Mouse (Mus musculus): Measurements from ENCODE around the gene Mob2. TPM values are rescaled to one million over a fixed set of nuclear protein-coding genes. Genes with fewer than 3 reads are reported as not detected.

The Mob2 gene
- 22.4 and 25.9 TPM in 2 replicates for total RNA-seq (2012; rRNA removed)
- 30.5 and 33.2 TPM in 2 replicates for total RNA-seq (2014; rRNA removed)
- polyA plus RNA-seq (2012; ENCODE audit: insufficient read length, low read depth) = 26.3 and 27.3 TPM in 2 replicates

- Histone ChIP-seq H3K4me2 (ENCODE audit: insufficient read depth, low read depth, poor library complexity, severe bottlenecking) (peak within 1 kb of the TSS; percentile 63), H3K27ac (ENCODE audit: insufficient read depth, low read depth) (no peak within 1 kb of the TSS), H3K79me2 (replicated peaks; ENCODE audit: control insufficient read depth, extremely low read depth, insufficient read depth, poor library complexity, severe bottlenecking) (peaks cover 21% of the 10 kb centered on the region), H3K9ac (ENCODE audit: insufficient read depth, low read depth) (peak within 1 kb of the TSS; percentile 89), H3K4me3 (replicated peaks in 1 of 3; ENCODE audit: low read depth in 2 of 3, low read length in 2 of 3, poor library complexity in 1 of 3) (peak within 1 kb of the TSS; percentile 76 to 89 (median 88)), H3K4me1 (ENCODE audit: control insufficient read depth in 1 of 2, insufficient read depth in 2 of 2) (peaks cover 12 to 40% of the 10 kb centered on the region in 2 experiments), H3K36me3 (replicated peaks in 1 of 2; ENCODE audit: control insufficient read depth in 1 of 2, insufficient read depth in 1 of 2, low read length in 1 of 2) (peaks cover 7 to 25% of the 10 kb centered on the region in 2 experiments), H3K9me3 (replicated peaks; ENCODE audit: low read length) (no peaks in the 10 kb centered on the region), H3K27me3 (replicated peaks) (peaks cover 39% of the 10 kb centered on the region)
- in situ Hi-C loops (cut with MboI; ENCODE audit: low pct_ligation_motif_present, low pct_unique_long_range_greater_than_20kb, low sequenced_read_pairs) = no loop called here
- TF ChIP-seq MAX (IDR thresholded peaks at IDR 0.05; ENCODE audit: low read length) (peak; percentile 49; the same call in 1 of the 2 replicates), EP300 (IDR thresholded peaks at IDR 0.05; ENCODE audit: low read length) (no peak), MAZ (IDR thresholded peaks at IDR 0.05; ENCODE audit: low read depth, low read length) (peak; percentile 70; the same call in 1 of the 2 replicates), USF2 (conservative IDR thresholded peaks at IDR 0.05; ENCODE audit: low read depth, low read length) (no peak), NELFE (IDR thresholded peaks at IDR 0.05; ENCODE audit: low read depth, low read length) (peak; percentile 94), SIN3A (IDR thresholded peaks at IDR 0.05; ENCODE audit: low read length) (peak; percentile 86), NRF1 (IDR thresholded peaks at IDR 0.05; ENCODE audit: low read depth, low read length) (peak; percentile 49; the same call in 1 of the 2 replicates), POLR2AphosphoS2 (IDR thresholded peaks at IDR 0.05; ENCODE audit: low read depth, low read length) (peak; percentile 82; the same call in 1 of the 2 replicates), TBP (conservative IDR thresholded peaks at IDR 0.05; ENCODE audit: low read depth, low read length) (0 out of 2 replicates have a peak, but pooled peaks have one; percentile 55), RCOR1 (conservative IDR thresholded peaks at IDR 0.05; ENCODE audit: low read depth, low read length) (no peak), UBTF (IDR thresholded peaks at IDR 0.05; ENCODE audit: low read depth, low read length) (peak; percentile 36; the same call in 1 of the 2 replicates), KAT2A (IDR thresholded peaks at IDR 0.05; ENCODE audit: insufficient replicate concordance, low read length) (peak; percentile 84; the same call in 1 of the 2 replicates), MEF2A (IDR thresholded peaks at IDR 0.05; ENCODE audit: borderline replicate concordance, low read depth, low read length) (0 out of 2 replicates have a peak, but pooled peaks have one; percentile 46), MYC (IDR thresholded peaks at IDR 0.05; ENCODE audit: low read depth, low read length) (0 out of 2 replicates have a peak, but pooled peaks have one; percentile 17), HCFC1 (IDR thresholded peaks at IDR 0.05; ENCODE audit: low read depth, low read length) (peak; percentile 91), TCF12 (IDR thresholded peaks at IDR 0.05; ENCODE audit: low read depth, low read length) (peak; percentile 63; the same call in 1 of the 2 replicates), USF1 (IDR thresholded peaks at IDR 0.05; ENCODE audit: low read depth, low read length) (no peak), JUN (IDR thresholded peaks at IDR 0.05; ENCODE audit: insufficient read depth, low read depth, low read length) (no peak), IRF4 (IDR thresholded peaks at IDR 0.05; ENCODE audit: low read depth, low read length) (peak; percentile 49), E2F4 (IDR thresholded peaks at IDR 0.05; ENCODE audit: insufficient replicate concordance, low read depth, low read length) (no peak), PAX5 (IDR thresholded peaks at IDR 0.05; ENCODE audit: low read length) (no peak), ELF1 (IDR thresholded peaks at IDR 0.05; ENCODE audit: low read depth, low read length) (peak; percentile 75), POLR2A (IDR thresholded peaks at IDR 0.05; ENCODE audit: low read depth, low read length) (peak; percentile 93), MXI1 (IDR thresholded peaks at IDR 0.05; ENCODE audit: low read depth, low read length) (peak; percentile 78), ZMIZ1 (IDR thresholded peaks at IDR 0.05; ENCODE audit: low read depth, low read length) (peak; percentile 87)
- dilution Hi-C loops (cut with MboI; ENCODE audit: extremely low pct_ligation_motif_present, extremely low pct_unique_long_range_greater_than_20kb, low sequenced_read_pairs) = no loop called here
- DNase-seq (ENCODE audit: extremely low read depth) = peak; percentile 74
Measured at GRCm38 (mm10) chr7:142060931-142061565, at the start of gene Mob2. Gene Mob2 (minus strand): TSS chr7:142061065.
